ENCODE assay signal across 8 mouse cellular contexts in genomic region chr12:84193642-84194399, GRCm38 (mm10). TPM values are rescaled to one million over a fixed set of nuclear protein-coding genes. Genes with fewer than 3 reads are reported as not detected.
DNase-seq lines count a peak whose midpoint lies in the region; ATAC-seq and TF ChIP-seq lines count a peak whose summit lies in the region.

No protein-coding gene starts in this region.

- H3K36me3 ChIP-seq in embryonic facial prominence, embryonic 15.5 days, result no peaks in the 10 kb centered on the region
- H3K36me3 ChIP-seq in limb, embryonic 14.5 days (ENCODE audit: control insufficient read depth, insufficient read depth, low read length), result no peaks in the 10 kb centered on the region
- H3K36me3 ChIP-seq in midbrain, embryonic 16.5 days (ENCODE audit: control insufficient read depth, insufficient read depth, low read length), result no peaks in the 10 kb centered on the region
- no peaks in the 10 kb centered on the region for H3K36me3 ChIP-seq in spleen, adult 2 months (ENCODE audit: control insufficient read depth, insufficient read depth, low read length)

- peak; percentile 90 for ATAC-seq in embryonic facial prominence, embryonic 15.5 days (ENCODE audit: insufficient number of reproducible peaks, low FRiP score, low TSS enrichment, low read depth)
- peak; percentile 90 for ATAC-seq in limb, embryonic 14.5 days (ENCODE audit: low FRiP score, low read depth)
- peak; percentile 79 for ATAC-seq in midbrain, embryonic 16.5 days

- peak; percentile 97 for DNase-seq in A20 (ENCODE audit: low read depth, low spot score)
- DNase-seq in heart, adult 8-10 months (ENCODE audit: low spot score), result peak; percentile 92
- peak; percentile 96 for DNase-seq in kidney, adult 9 months
- DNase-seq in limb, embryonic 14.5 days (ENCODE audit: low spot score), result peak; percentile 94
- DNase-seq in spleen, adult 2 months (ENCODE audit: low read depth in 1 of 2, low spot score in 2 of 2), result peak; percentile 87 to 96

- peaks cover 11% of the 10 kb centered on the region for H3K4me1 ChIP-seq in bone marrow, adult 2 months (ENCODE audit: control insufficient read depth, insufficient read depth, low read length)
- peaks cover 84% of the 10 kb centered on the region for H3K4me1 ChIP-seq in embryonic facial prominence, embryonic 15.5 days
- peaks cover 39% of the 10 kb centered on the region for H3K4me1 ChIP-seq in limb, embryonic 14.5 days (ENCODE audit: control insufficient read depth, insufficient read depth, low read length)
- H3K4me1 ChIP-seq in midbrain, embryonic 16.5 days (ENCODE audit: control insufficient read depth, insufficient read depth, low read length), result peaks cover 42% of the 10 kb centered on the region
- peaks cover 48% of the 10 kb centered on the region for H3K4me1 ChIP-seq in spleen, adult 2 months (ENCODE audit: control insufficient read depth, insufficient read depth, insufficient read length)

- peak; percentile 96 for TF ChIP-seq POLR2A in bone marrow, adult 2 months (IDR thresholded peaks at IDR 0.05; ENCODE audit: borderline replicate concordance, control insufficient read depth, low read depth, low read length)
- TF ChIP-seq POLR2A in limb, embryonic 14.5 days (IDR thresholded peaks at IDR 0.05; ENCODE audit: borderline replicate concordance, extremely low read depth, insufficient read depth, insufficient read length), result peak; percentile 71; the same call in 1 of the 2 replicates
- peak; percentile 95 for TF ChIP-seq POLR2A in spleen, adult 2 months (IDR thresholded peaks at IDR 0.05; ENCODE audit: low read depth, low read length)

- H3K4me2 ChIP-seq in embryonic facial prominence, embryonic 15.5 days (replicated peaks), result peak overlapping the region; percentile 91
- H3K4me2 ChIP-seq in limb, embryonic 14.5 days (replicated peaks; ENCODE audit: low read depth, low read length, severe bottlenecking), result peak overlapping the region; percentile 98
- peak overlapping the region; percentile 91 for H3K4me2 ChIP-seq in midbrain, embryonic 16.5 days (ENCODE audit: low read length)

- H3K4me3 ChIP-seq in bone marrow, adult 2 months (replicated peaks; ENCODE audit: control insufficient read depth, low read depth, low read length), result peak overlapping the region; percentile 96
- peak overlapping the region; percentile 77 for H3K4me3 ChIP-seq in embryonic facial prominence, embryonic 15.5 days (replicated peaks)
- H3K4me3 ChIP-seq in limb, embryonic 14.5 days (replicated peaks; ENCODE audit: low read length), result peak overlapping the region; percentile 81
- peak overlapping the region; percentile 87 for H3K4me3 ChIP-seq in midbrain, embryonic 16.5 days (ENCODE audit: low read depth, low read length)
- peak overlapping the region; percentile 92 for H3K4me3 ChIP-seq in spleen, adult 2 months (ENCODE audit: extremely low read depth, insufficient read depth, insufficient read length)

- H3K27ac ChIP-seq in bone marrow, adult 2 months (ENCODE audit: control insufficient read depth, insufficient read depth, low read depth, low read length, poor library complexity), result peak overlapping the region; percentile 98
- H3K27ac ChIP-seq in embryonic facial prominence, embryonic 15.5 days (replicated peaks), result peak overlapping the region; percentile 99
- H3K27ac ChIP-seq in limb, embryonic 14.5 days (replicated peaks; ENCODE audit: low read depth, low read length), result peak overlapping the region; percentile 94
- peak overlapping the region; percentile 93 for H3K27ac ChIP-seq in midbrain, embryonic 16.5 days (ENCODE audit: low read length)
- H3K27ac ChIP-seq in spleen, adult 2 months (ENCODE audit: insufficient read depth, low read length), result peak overlapping the region; percentile 88

- no peaks in the 10 kb centered on the region for H3K27me3 ChIP-seq in embryonic facial prominence, embryonic 15.5 days
- H3K27me3 ChIP-seq in limb, embryonic 14.5 days (ENCODE audit: control insufficient read depth, insufficient read depth, low read length), result no peaks in the 10 kb centered on the region
- H3K27me3 ChIP-seq in midbrain, embryonic 16.5 days (ENCODE audit: control insufficient read depth, insufficient read depth, low read depth, low read length), result no peaks in the 10 kb centered on the region
- no peaks in the 10 kb centered on the region for H3K27me3 ChIP-seq in spleen, adult 2 months (ENCODE audit: control insufficient read depth, insufficient read depth, low read length)

- WGBS in bone marrow, adult 2 months, result under 1% methylated on average over 49 of the region's 49 CpGs
- WGBS in embryonic facial prominence, embryonic 15.5 days, result 0% methylated on average over 49 of the region's 49 CpGs
- WGBS in limb, embryonic 14.5 days, result under 1% methylated on average over 40 of the region's 49 CpGs
- WGBS in midbrain, embryonic 16.5 days, result under 1% methylated on average over 49 of the region's 49 CpGs
- under 1% methylated on average over 49 of the region's 49 CpGs for WGBS in spleen, adult 2 months

- H3K9me3 ChIP-seq in embryonic facial prominence, embryonic 15.5 days (replicated peaks), result no peaks in the 10 kb centered on the region
- H3K9me3 ChIP-seq in limb, embryonic 14.5 days (ENCODE audit: control insufficient read depth, low read length), result no peaks in the 10 kb centered on the region
- H3K9me3 ChIP-seq in midbrain, embryonic 16.5 days (replicated peaks; ENCODE audit: control insufficient read depth, low read length, poor library complexity, severe bottlenecking), result no peaks in the 10 kb centered on the region

- peak; percentile 17; the same call in 1 of the 2 replicates for TF ChIP-seq CTCF in bone marrow, adult 2 months (IDR thresholded peaks at IDR 0.05; ENCODE audit: control insufficient read depth, insufficient read depth, low read length)
- no peak for TF ChIP-seq CTCF in spleen, adult 2 months (IDR thresholded peaks at IDR 0.05; ENCODE audit: extremely low read depth, insufficient read depth, insufficient read length, insufficient replicate concordance)

- peak overlapping the region; percentile 88 for H3K9ac ChIP-seq in embryonic facial prominence, embryonic 15.5 days
- H3K9ac ChIP-seq in limb, embryonic 14.5 days (ENCODE audit: low read depth, low read length, severe bottlenecking), result peak overlapping the region; percentile 83
- H3K9ac ChIP-seq in midbrain, embryonic 16.5 days (ENCODE audit: low read depth, low read length), result peak overlapping the region; percentile 96

RNA-seq across cellular contexts. Expression of gene Elmsan1, which starts 24.9 kb away (rescaled TPM):
- polyA plus RNA-seq in bone marrow, adult 2 months (2011; ENCODE audit: insufficient read depth, insufficient read length, low replicate concordance, missing spikeins), result 12.5 and 20.0 TPM in 2 replicates
- 15.4 and 15.9 TPM in 2 replicates for polyA plus RNA-seq in embryonic facial prominence, embryonic 15.5 days (2015; fragmentation: Nextera tagmentation; extraction: Ambion mirVana)
- total RNA-seq in heart, adult 8-10 months (2022), result 10 to 100 TPM; 13.1 to 17.5 (median 14.5) TPM
- polyA plus RNA-seq in limb, embryonic 14.5 days (2012; rRNA removed), result 14.4 and 18.1 TPM in 2 replicates
- 10.5 and 11.8 TPM in 2 replicates for polyA plus RNA-seq in limb, embryonic 14.5 days (2014; fragmentation: Nextera tagmentation; extraction: Ambion mirVana)
- polyA plus RNA-seq in midbrain, embryonic 16.5 days (2015; fragmentation: Nextera tagmentation; extraction: Ambion mirVana), result 2.7 and 3.6 TPM in 2 replicates
- polyA plus RNA-seq in spleen, adult 2 months (2012; rRNA removed), result 30.6 and 36.4 TPM in 2 replicates

RNA-seq across cellular contexts. Expression of gene Pnma1, which starts 45.5 kb away (rescaled TPM):
- 1.8 and 2.8 TPM in 2 replicates for polyA plus RNA-seq in bone marrow, adult 2 months (2011; ENCODE audit: insufficient read depth, insufficient read length, low replicate concordance, missing spikeins)
- 1.8 and 3.0 TPM in 2 replicates for polyA plus RNA-seq in embryonic facial prominence, embryonic 15.5 days (2015; fragmentation: Nextera tagmentation; extraction: Ambion mirVana)
- under 1 TPM in 2 of 4 experiments, not detected in 2; 0.11 TPM for total RNA-seq in heart, adult 8-10 months (2022)
- 0.24 and 0.39 TPM in 2 replicates for polyA plus RNA-seq in limb, embryonic 14.5 days (2012; rRNA removed)
- polyA plus RNA-seq in limb, embryonic 14.5 days (2014; fragmentation: Nextera tagmentation; extraction: Ambion mirVana), result 0.55 and 0.83 TPM in 2 replicates
- 8.2 and 9.3 TPM in 2 replicates for polyA plus RNA-seq in midbrain, embryonic 16.5 days (2015; fragmentation: Nextera tagmentation; extraction: Ambion mirVana)
- polyA plus RNA-seq in spleen, adult 2 months (2012; rRNA removed), result 0.21 and 0.40 TPM in 2 replicates

Comparison
In these comparisons a context has a peak if more than half of its experiments do, and no peak if none do; other contexts are left out.
1. Peak in every context shown above with its lines: DNase-seq, ATAC-seq, H3K4me3 ChIP-seq and H3K27ac ChIP-seq.